Mouse (Mus musculus) CD4-positive helper T cell, adult 2 months (primary cell): Measurements from ENCODE around the gene Gm34302.
"Not testable (repeated sequence)": the region's sequence is repeated elsewhere in the genome, so short reads cannot be mapped to it uniquely, and the experiment has no call there.

ENCODE experiments used
- DNase-seq: peaks from one replicate; pipeline ENCODE4 v3.0.0-alpha.2; 2012; ENCODE audit warnings: low read depth, missing footprints, low spot score

Gene Gm34302

GRCm38 (mm10) chr3:63483726-63484125 is at the start of gene Gm34302:
TSS of gene Gm34302 (minus strand) at chr3:63483879.
- DNase-seq: no peak

GRCm38 (mm10) chr3:63531847-63532246 is 48.2 kb upstream of the Gm34302 start:
- DNase-seq: no peak

- DNase-seq: no peak
Measured at GRCm38 (mm10) chr3:63517681-63518080, 34.0 kb upstream of the Gm34302 start.

- not testable (repeated sequence) for DNase-seq
Measured at GRCm38 (mm10) chr3:63516279-63516678, 32.6 kb upstream of the Gm34302 start.

- no peak for DNase-seq
Measured at GRCm38 (mm10) chr3:63511316-63511715, 27.6 kb upstream of the Gm34302 start.

- DNase-seq: no peak
Measured at GRCm38 (mm10) chr3:63509484-63509883, 25.8 kb upstream of the Gm34302 start.

- no peak for DNase-seq
Measured at GRCm38 (mm10) chr3:63508924-63509323, 25.2 kb upstream of the Gm34302 start.

GRCm38 (mm10) chr3:63504433-63504832 is 20.8 kb upstream of the Gm34302 start:
- no peak for DNase-seq

- DNase-seq: no peak
Measured at GRCm38 (mm10) chr3:63494625-63495382, 11.1 kb upstream of the Gm34302 start.

GRCm38 (mm10) chr3:63493563-63493962 is 9.9 kb upstream of the Gm34302 start:
- DNase-seq: no peak

- DNase-seq: no peak
Measured at GRCm38 (mm10) chr3:63440426-63441125, 43.1 kb downstream of the Gm34302 start.

GRCm38 (mm10) chr3:63439738-63440137 is 43.9 kb downstream of the Gm34302 start:
- no peak for DNase-seq

- DNase-seq: no peak
Measured at GRCm38 (mm10) chr3:63438898-63439297, 44.8 kb downstream of the Gm34302 start.
